Comparison of ENCODE assay signal across 32 mouse cellular contexts in the genomic region with DNA sequence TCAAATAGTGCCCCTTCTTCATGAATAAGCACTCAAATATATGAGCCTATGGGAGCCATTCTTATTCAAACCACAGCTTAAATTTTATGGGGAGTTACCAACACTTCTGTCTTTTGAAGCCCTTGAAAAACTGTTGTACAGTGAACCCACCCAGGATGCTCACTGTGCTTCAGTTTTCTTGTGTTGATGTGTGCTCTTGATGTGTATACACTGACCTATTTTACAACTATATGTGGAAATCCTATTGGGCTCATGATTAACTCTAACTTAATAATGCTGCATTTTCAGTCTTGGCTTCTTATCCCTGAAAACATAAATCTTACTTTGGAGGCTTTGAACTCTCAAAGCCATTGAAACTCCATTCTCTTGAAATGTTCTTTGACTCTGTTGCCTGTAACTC.
"Had no signal": no experiment of that assay in that cellular context is flagged by ENCODE, and none has a peak within 500 bp of the region (broad histone marks: within the 10 kb centered on the region; RNA-seq: fewer than 3 reads in every experiment).

No protein-coding gene starts in this region.

- DNase-seq: heart, adult 18-20 months; heart, adult 2 months; heart, postnatal 10 days; heart, postnatal 14 days; heart, postnatal 36 days; heart, postnatal 4 days; kidney, adult 11 months; kidney, adult 2 months; kidney, adult 9 months; kidney, postnatal 10 days; kidney, postnatal 14 days; kidney, postnatal 4 days; layer of hippocampus, adult 9-11 months; layer of hippocampus, postnatal 36 days had no signal

- H3K4me2 ChIP-seq: heart, embryonic 11.5 days; heart, embryonic 12.5 days; heart, embryonic 13.5 days; heart, embryonic 15.5 days; hindbrain, embryonic 12.5 days; hindbrain, embryonic 13.5 days; hindbrain, embryonic 14.5 days; hindbrain, embryonic 15.5 days; intestine, embryonic 15.5 days had no signal

- H3K27me3 ChIP-seq: heart, embryonic 12.5 days; heart, embryonic 13.5 days; heart, embryonic 15.5 days; hindbrain, embryonic 12.5 days; hindbrain, embryonic 13.5 days; hindbrain, embryonic 15.5 days; intestine, embryonic 15.5 days had no signal

- ATAC-seq: hindbrain, embryonic 16.5 days; hindbrain, postnatal 0 days; inflammation-experienced regulatory T-cells, adult 6 months; intestine, embryonic 15.5 days; intestine, embryonic 16.5 days; intestine, postnatal 0 days had no signal

- H3K36me3 ChIP-seq: heart, embryonic 10.5 days; heart, embryonic 12.5 days; heart, embryonic 13.5 days; heart, embryonic 15.5 days; hindbrain, embryonic 10.5 days; hindbrain, embryonic 12.5 days; hindbrain, embryonic 13.5 days; hindbrain, embryonic 15.5 days; intestine, embryonic 15.5 days had no signal

- H3K9ac ChIP-seq: heart, embryonic 12.5 days; heart, embryonic 13.5 days; heart, embryonic 15.5 days; hindbrain, embryonic 12.5 days; hindbrain, embryonic 13.5 days; hindbrain, embryonic 14.5 days; hindbrain, embryonic 15.5 days; intestine, embryonic 15.5 days had no signal

- H3K9me3 ChIP-seq: heart, embryonic 10.5 days; heart, embryonic 12.5 days; heart, embryonic 13.5 days; heart, embryonic 15.5 days; hindbrain, embryonic 10.5 days; hindbrain, embryonic 12.5 days; hindbrain, embryonic 13.5 days; hindbrain, embryonic 15.5 days; intestine, embryonic 15.5 days had no signal

- H3K4me1 ChIP-seq: heart, embryonic 10.5 days; heart, embryonic 12.5 days; heart, embryonic 13.5 days; heart, embryonic 15.5 days; hindbrain, embryonic 10.5 days; hindbrain, embryonic 12.5 days; hindbrain, embryonic 13.5 days; hindbrain, embryonic 15.5 days; intestine, embryonic 15.5 days had no signal

- H3K4me3 ChIP-seq: heart, adult 2 months; heart, embryonic 10.5 days; heart, embryonic 12.5 days; heart, embryonic 13.5 days; heart, embryonic 15.5 days; hindbrain, embryonic 10.5 days; hindbrain, embryonic 12.5 days; hindbrain, embryonic 13.5 days; hindbrain, embryonic 15.5 days; intestine, embryonic 15.5 days; layer of hippocampus, adult 2 months; left cerebral cortex, adult 2 months had no signal

- H3K27ac ChIP-seq: heart, adult 2 months; heart, embryonic 10.5 days; heart, embryonic 13.5 days; heart, embryonic 15.5 days; hindbrain, embryonic 10.5 days; hindbrain, embryonic 12.5 days; hindbrain, embryonic 13.5 days; hindbrain, embryonic 14.5 days; hindbrain, embryonic 15.5 days; hindbrain, postnatal 0 days; intestine, embryonic 15.5 days; layer of hippocampus, adult 2 months; left cerebral cortex, adult 2 months had no signal
